Mouse (Mus musculus) heart, postnatal 0 days (tissue): Measurements from ENCODE around the gene Ubxn6.

Source experiments
- CTCF ChIP-seq: IDR thresholded peaks from 2 replicates; pipeline ENCODE4 v1.5.1; 2016; ENCODE audit warnings: antibody characterized with exemption, control low read depth, low read depth
- EP300 ChIP-seq: IDR thresholded peaks from 2 replicates; pipeline ENCODE4 v1.6.1; 2016; ENCODE audit warnings: antibody characterized with exemption, low read depth

GRCm38 (mm10) chr17:56024476-56024875, 50.4 kb downstream of the Ubxn6 start:
- TF ChIP-seq EP300 (no peak), CTCF (no peak)
